Mouse (Mus musculus) ES-Bruce4 (cell line): ENCODE data around the gene Arhgap33. TPM values are rescaled to one million over a fixed set of nuclear protein-coding genes. Genes with fewer than 3 reads are reported as not detected.
A peak's percentile ranks its signal among the peaks of the same experiment; 100 is the strongest.

Experiments
- H3K27ac ChIP-seq: 2 replicates; pipeline ENCODE4 v1.5.1; 2012; ENCODE audit warnings: low read length, inconsistent platforms; ENCODE audit not compliant: insufficient read depth
- H3K27me3 ChIP-seq: 2 replicates; pipeline ENCODE4 v1.6.1; 2012; ENCODE audit warnings: mild to moderate bottlenecking, low read length, inconsistent platforms; ENCODE audit not compliant: control insufficient read depth, poor library complexity, insufficient read depth, severe bottlenecking
- H3K36me3 ChIP-seq: 2 replicates; pipeline ENCODE4 v1.6.1; 2012; ENCODE audit warnings: inconsistent platforms, mild to moderate bottlenecking, low read length, moderate library complexity; ENCODE audit not compliant: control insufficient read depth, poor library complexity, insufficient read depth, severe bottlenecking
- H3K4me1 ChIP-seq: one replicate; pipeline ENCODE4 v1.8.1; 2011; ENCODE audit warnings: low read length; ENCODE audit not compliant: control insufficient read depth, insufficient read depth
- H3K4me3 ChIP-seq: 2 replicates; pipeline ENCODE4 v1.5.1; 2011; ENCODE audit warnings: low read depth, mild to moderate bottlenecking, low read length
- H3K9ac ChIP-seq: 2 replicates; pipeline ENCODE4 v1.6.1; 2012; ENCODE audit warnings: low read depth, mild to moderate bottlenecking, inconsistent platforms; ENCODE audit not compliant: poor library complexity, severe bottlenecking
- H3K9me3 ChIP-seq: replicated peaks from 2 replicates; pipeline ENCODE4 v1.6.1; 2012; ENCODE audit warnings: mild to moderate bottlenecking, low read length, inconsistent platforms; ENCODE audit not compliant: control insufficient read depth, poor library complexity, insufficient read depth, severe bottlenecking
- CTCF ChIP-seq: IDR thresholded peaks from one replicate; pipeline ENCODE4 v1.8.1; 2011; ENCODE audit warnings: low read depth, low read length
- EP300 ChIP-seq: IDR thresholded peaks from 2 replicates; pipeline ENCODE4 v1.6.1; 2011; ENCODE audit warnings: low read depth, low read length; ENCODE audit not compliant: insufficient read depth
- POLR2A ChIP-seq: IDR thresholded peaks from one replicate; pipeline ENCODE4 v1.8.1; 2011; ENCODE audit warnings: low read length; ENCODE audit not compliant: insufficient read depth
- polyA plus RNA-seq: library from polyadenylated mRNA; stranded (reverse); fragments of >200 nt; gene quantifications from 2 replicates; pipeline ENCODE4 v1.2.4, GENCODE M21; 2011; ENCODE audit warnings: low read depth; ENCODE audit not compliant: missing spikeins, insufficient read depth, insufficient read length

The Arhgap33 gene
- polyA plus RNA-seq, 1 experiment = 6.0 TPM

DNA sequence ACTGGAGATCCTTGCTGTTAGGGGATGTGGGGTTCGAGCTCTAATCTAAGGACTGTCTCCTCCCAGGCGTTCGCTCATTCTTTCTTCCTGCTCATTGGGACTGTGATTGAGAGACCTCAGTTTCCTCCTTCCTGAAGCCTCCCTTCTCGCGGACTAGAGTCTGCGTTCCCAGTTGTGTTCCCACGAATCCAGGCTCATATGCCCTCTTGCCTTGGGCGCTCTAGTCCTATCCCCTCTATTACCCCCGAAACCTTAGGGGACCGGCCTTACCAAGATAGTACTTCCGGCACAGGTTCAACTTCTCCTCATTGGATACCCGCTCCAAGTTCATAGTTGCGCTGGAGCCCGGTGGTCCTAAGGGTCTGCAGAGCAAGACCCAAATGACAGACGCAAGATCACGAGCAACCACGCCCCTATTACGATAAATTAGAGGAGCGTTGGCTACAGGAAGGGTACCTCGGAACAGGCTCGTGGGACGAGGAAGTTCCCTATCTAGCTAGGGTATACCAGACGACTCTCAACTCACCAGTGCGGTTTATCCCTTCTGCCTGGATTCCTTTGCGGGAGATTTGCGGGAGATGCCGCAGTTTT lies 27.8 kb upstream of the Arhgap33 start:
- Histone ChIP-seq H3K4me1 (peaks cover 3% of the 10 kb centered on the region), H3K4me3 (peak overlapping the region; percentile 99), H3K9me3 (no peaks in the 10 kb centered on the region), H3K27me3 (no peaks in the 10 kb centered on the region), H3K9ac (peak overlapping the region; percentile 89), H3K27ac (peak overlapping the region; percentile 25; the same call in 1 of the 2 replicates), H3K36me3 (no peaks in the 10 kb centered on the region; the same call in 1 of the 2 replicates)
- TF ChIP-seq POLR2A (no peak), EP300 (no peak), CTCF (no peak)

DNA sequence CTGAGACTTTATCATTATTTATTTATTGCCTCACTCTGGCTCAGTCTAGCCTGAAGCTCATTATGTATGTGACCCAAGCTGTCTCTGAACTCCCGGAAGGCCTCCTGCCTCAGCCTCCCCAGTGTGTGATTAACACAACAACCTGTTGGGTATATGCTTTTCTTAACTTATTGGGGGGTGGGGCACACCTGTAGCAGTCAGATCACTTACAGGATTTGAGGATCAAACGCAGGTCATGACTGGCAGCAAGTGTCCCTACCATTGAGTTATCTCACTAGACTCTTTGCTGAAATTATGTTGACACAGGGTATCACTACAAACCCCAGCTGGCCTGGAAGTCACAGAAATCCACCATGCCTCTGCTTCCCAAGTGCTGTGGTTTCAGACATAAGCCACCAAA lies 25.4 kb upstream of the Arhgap33 start:
- H3K27me3 ChIP-seq = no peaks in the 10 kb centered on the region
- no peaks in the 10 kb centered on the region for H3K9me3 ChIP-seq
- TF ChIP-seq EP300 (no peak), POLR2A (no peak), CTCF (no peak)
- H3K4me1 ChIP-seq = peaks cover 3% of the 10 kb centered on the region
- H3K4me3 ChIP-seq = no peak overlapping the region
- H3K36me3 ChIP-seq = peaks cover 11% of the 10 kb centered on the region
- H3K27ac ChIP-seq = no peak overlapping the region
- peak overlapping the region; percentile 24; the same call in 1 of the 2 replicates for H3K9ac ChIP-seq

- Histone ChIP-seq H3K9me3 (no peaks in the 10 kb centered on the region), H3K4me1 (peaks cover 3% of the 10 kb centered on the region), H3K9ac (peak within 1 kb of the TSS; percentile 74), H3K36me3 (peaks cover 16% of the 10 kb centered on the region), H3K4me3 (peak within 1 kb of the TSS; percentile 93), H3K27me3 (no peaks in the 10 kb centered on the region), H3K27ac (peak within 1 kb of the TSS; percentile 13; the same call in 1 of the 2 replicates)
- TF ChIP-seq EP300 = no peak
- TF ChIP-seq POLR2A = peak; percentile 27
Observed at GRCm38 (mm10) chr7:30559443-30559954, 24.6 kb upstream of the Arhgap33 start, which contains the start of gene Lin37. Lin37 (minus strand) TSS chr7:30559838.

- Histone ChIP-seq H3K27ac (peak overlapping the region; percentile 13; the same call in 1 of the 2 replicates), H3K4me1 (peaks cover 3% of the 10 kb centered on the region), H3K9me3 (no peaks in the 10 kb centered on the region), H3K4me3 (peak overlapping the region; percentile 93), H3K9ac (peak overlapping the region; percentile 74), H3K36me3 (peaks cover 16% of the 10 kb centered on the region), H3K27me3 (no peaks in the 10 kb centered on the region)
- no peak for TF ChIP-seq POLR2A
- no peak for TF ChIP-seq EP300
- TF ChIP-seq CTCF = no peak
Observed at GRCm38 (mm10) chr7:30558656-30559442, 24.0 kb upstream of the Arhgap33 start.

DNA sequence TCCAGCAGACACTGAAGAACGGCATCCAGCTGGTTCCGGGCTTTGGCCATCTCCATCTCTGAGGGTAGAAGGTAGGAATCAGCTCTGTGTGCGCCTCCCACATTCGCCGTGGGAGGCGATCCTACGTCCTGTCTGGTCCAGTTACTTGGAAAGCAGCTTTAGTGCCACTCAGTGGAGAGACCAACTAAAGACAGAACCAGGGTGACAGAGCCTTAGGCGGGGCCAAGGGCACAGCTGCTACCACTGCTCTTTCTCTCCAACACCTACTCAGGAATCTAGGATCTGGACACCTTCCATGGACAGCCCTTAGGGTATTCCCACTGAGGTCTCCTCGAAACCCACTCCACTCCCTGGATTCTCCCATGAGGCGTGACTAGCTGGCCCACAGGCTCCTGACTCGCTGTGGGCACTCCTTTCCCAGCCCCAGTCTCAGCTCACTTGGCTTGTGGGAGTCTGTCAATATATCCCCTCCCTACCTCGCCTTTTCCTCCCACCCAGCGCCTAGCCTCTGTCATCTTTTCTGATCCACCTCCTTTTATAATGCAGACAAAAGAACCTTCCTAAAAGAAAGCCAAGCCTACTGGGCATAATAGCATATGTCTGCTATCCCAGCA lies 23.1 kb upstream of the Arhgap33 start:
- 0 out of 2 replicates have a peak overlapping the region, but pooled peaks have one; percentile 74 for H3K9ac ChIP-seq
- H3K4me3 ChIP-seq = no peak overlapping the region
- TF ChIP-seq EP300 (no peak), CTCF (no peak), POLR2A (no peak)

More for the DNA sequence above, 23.1 kb upstream of the Arhgap33 start:
- no peaks in the 10 kb centered on the region for H3K27me3 ChIP-seq
- peaks cover 3% of the 10 kb centered on the region for H3K4me1 ChIP-seq
- H3K27ac ChIP-seq = no peak overlapping the region
- H3K9me3 ChIP-seq = no peaks in the 10 kb centered on the region
- H3K36me3 ChIP-seq = peaks cover 16% of the 10 kb centered on the region
